Mouse (Mus musculus): ENCODE data around the gene Usp24.

Usp24 gene

DNA sequence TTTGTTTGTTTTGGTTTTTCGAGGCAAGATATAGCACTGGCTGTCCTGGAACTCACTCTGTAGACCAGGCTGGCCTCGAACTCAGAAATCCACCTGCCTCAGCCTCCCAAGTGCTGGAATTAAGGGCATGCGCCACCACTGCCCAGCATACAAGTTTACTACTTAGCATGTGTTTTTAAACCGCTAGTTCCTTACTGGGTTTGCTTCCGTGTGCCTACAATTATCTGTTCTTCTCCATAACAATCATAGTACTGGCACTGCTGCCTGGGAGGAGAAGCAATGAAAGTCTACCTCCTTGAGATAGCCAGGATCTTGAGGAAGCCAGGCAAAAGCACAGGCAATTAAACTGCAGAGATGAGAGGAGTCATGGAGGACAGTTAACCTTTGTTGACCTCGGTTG lies 112.6 kb downstream of the Usp24 start:
- DNase-seq (ENCODE audit: low spot score): no peak

DNA sequence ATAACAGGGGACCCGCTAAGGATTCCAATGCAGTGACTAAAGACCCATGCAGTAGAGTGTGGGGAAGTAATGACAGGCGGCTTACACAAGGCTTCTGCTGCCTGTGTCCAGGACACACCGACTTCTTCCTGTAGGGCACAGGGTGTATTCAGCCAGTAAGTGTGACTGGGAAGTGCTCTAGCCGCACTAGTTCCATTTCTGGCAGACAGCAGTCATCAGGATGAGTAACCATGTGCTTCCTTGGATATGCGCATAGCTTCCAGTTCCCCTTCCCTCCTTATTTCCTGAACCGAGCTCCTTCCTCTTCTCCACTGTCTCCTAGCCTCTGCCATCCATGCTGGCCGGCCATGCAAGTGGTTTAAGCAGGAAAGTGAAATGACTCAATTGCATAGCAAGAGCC lies 113.1 kb downstream of the Usp24 start:
- no peak for DNase-seq (ENCODE audit: low spot score)

DNA sequence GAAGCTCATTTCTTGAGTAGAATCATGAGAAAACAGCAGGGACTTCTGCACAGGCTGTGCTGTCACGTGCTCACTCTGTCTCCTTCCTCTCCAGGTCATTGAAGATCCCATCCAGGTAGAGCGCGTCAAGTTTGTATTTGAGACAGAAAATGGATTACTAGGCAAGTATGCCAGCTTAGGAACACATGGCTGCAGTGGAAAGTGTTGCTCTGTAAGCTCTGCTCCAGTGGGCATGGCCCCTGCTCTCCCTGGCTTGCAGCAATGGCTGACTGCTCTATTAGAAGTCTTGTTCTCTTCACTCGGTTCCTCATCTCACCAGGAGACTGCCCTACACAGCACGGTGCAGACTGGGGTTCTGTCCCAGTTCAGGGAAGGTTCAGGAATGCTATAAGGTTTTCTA lies 114.4 kb downstream of the Usp24 start:
- DNase-seq (ENCODE audit: low spot score): no peak

DNA sequence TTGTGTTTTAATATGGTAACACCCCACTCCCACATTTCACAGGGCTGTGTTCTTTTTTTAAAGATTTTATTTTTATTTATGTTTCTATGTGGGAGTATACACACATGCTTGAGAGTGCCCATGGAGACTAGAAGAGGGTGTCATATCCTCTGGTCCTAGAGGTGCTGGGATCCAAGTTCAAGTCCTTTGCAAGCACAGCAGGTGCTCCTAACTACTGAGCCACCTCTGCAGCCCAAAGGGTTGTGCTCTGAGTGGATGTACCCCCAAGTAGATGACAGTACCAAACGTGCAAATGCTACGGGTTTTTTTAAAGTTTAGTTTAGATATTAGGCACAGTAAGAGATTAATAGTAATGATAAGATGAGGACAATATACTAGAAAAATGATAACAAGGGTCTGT lies 119.4 kb downstream of the Usp24 start:
- no peak for DNase-seq (ENCODE audit: low spot score)

DNA sequence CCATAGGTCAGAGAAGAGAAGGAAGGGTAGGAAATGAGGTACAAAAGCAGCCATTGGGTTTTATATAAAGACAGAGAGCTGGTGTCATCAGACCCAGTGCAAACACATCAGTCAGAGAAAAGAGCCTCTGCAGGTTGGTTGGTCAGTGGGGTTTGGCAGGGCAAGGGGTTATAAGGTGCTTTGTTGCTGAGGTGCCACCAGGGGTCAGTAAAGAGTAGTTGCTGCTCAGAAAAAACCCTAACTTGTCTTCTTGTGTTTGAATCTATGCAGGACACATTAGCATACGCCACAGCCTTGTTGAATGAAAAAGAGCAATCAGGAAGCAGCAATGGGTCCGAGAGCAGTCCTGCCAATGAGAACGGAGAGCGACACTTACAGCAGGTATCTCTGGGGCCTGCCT lies 120.5 kb downstream of the Usp24 start:
- DNase-seq (ENCODE audit: low spot score): peak; percentile 79

DNA sequence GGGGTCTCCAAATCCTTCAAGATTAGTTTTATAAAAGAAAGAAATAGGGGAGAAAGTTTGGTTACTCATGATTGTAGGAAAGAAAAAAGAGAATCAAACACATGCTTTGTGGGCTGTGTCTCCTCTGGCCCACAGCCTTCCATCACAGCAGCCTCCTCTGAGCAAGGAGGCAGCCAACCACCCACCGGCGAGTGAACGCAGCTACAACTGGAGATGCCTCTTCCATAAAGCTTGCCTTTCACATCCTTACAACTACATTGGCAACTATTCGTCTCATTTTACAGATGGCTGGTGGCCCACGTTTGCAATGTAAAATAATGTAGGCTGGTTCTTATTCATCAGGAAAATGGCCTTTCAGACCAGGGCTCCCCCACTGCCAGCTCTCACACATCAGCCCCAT lies 121.2 kb downstream of the Usp24 start:
- no peak for DNase-seq (ENCODE audit: low spot score)

DNA sequence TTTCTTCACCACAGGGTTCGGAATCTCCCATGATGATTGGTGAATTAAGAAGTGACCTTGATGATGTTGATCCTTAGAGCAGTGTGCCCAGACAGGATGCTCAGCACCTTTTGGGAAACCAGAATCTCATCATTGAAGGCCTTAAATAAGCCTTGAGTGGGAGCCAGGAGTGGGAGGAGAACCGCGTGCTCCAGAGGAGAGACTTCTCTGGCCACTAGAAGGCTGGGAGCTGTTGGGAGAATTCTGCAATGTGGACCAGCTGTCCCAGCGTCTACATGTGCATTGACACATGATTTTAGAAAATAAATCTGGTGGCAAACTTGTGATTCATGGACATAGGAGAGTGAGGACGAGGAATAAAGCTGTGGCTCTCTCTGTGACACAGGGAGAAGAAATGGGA lies 122.8 kb downstream of the Usp24 start:
- DNase-seq (ENCODE audit: low spot score): no peak

DNA sequence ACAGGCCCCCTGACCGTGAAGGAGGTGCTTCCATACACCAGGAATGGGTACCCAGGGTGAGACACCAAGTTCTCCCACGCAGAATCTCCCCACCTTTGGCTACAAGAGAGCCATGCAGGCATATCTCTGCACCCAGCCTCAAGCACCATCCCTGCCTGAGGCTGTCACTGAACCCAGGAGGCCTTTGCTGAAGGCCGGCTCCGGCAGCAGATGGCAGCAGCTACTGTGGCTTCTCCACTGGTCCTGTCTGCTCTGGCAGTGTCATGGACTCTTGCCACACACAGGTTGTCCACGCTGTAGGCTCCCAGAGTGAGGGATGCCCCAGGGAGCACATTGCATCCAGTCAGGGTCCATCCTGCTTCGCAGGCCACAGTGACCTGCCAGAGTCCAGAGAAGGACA lies 127.2 kb downstream of the Usp24 start:
- DNase-seq (ENCODE audit: low spot score): no peak

DNA sequence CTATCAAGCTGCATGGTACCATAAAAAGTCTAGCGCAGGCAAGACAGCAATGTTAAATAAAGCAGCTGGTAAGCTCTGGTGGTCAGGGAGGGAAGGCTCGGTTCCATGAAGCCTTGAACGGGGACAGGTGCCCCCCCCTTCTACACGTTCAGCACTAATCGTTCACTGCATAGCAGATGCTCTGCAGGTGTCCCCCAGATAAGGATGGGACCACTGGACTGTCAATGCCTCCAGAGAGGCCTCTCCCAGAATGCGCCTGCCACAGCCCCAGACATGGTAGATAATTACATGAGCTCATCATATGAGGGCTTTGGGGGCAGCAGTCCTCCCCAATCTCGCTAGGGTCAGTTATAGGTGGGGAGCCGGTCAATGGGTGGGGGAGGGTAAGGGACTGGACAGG lies 133.3 kb downstream of the Usp24 start:
- no peak for DNase-seq (ENCODE audit: low spot score)

DNA sequence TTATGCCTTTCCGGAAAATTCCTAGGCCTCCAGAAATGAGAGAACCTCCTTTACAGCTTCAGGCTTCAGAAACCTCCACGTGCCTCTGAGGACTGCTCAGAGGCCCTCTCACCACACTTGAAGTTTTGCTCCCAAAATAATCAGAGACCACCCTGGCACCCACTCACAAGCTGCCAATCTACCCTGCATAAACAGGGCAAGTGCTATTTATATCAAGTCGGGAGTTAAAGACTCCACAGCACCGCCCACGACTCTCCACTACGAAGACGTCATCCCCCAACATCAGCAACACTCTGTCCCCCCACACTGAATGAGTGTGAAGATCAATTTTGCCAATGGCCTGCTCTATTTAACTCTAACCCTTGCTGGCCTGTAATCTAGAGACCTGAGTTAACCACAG lies 136.4 kb downstream of the Usp24 start:
- no peak for DNase-seq (ENCODE audit: low spot score)

DNA sequence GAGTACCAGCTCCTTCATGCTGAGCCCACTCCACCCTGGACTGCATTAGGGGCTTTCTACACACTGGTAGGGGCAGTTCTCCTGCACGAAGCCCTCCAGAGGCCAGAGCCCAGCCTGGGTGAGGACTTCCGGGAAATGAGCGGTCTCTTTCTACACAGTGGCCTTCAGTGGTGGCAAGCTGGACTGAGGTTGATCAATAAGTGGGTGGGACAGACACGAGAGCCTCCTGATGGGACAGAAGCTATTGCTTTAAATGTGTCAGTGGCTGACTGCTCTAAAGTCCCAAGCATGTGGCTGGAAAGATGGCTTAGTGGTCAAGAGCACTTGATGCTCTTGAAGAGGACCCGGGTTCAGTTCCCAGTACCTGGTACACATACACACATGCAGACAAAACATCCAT lies 137.1 kb downstream of the Usp24 start:
- DNase-seq (ENCODE audit: low spot score): no peak

DNA sequence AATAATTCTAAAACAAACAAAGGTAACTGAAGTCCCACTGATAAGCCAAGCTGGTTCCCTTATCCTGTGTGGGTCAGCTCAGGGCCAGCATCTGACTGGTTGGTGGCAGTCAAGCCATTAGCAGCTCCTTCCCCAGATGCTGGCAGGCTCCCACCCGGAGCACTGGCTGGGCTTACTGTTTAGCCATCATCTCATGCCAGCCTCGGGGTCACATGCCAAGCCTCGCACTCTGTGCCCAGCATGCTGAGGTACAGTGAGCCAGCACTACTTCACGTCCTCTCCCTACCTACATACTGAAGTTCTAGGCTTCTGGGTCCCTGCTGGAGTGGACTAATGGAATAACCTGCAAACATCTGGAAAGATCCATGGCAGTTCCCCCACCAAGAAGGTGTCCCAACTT lies 137.5 kb downstream of the Usp24 start:
- no peak for DNase-seq (ENCODE audit: low spot score)

DNA sequence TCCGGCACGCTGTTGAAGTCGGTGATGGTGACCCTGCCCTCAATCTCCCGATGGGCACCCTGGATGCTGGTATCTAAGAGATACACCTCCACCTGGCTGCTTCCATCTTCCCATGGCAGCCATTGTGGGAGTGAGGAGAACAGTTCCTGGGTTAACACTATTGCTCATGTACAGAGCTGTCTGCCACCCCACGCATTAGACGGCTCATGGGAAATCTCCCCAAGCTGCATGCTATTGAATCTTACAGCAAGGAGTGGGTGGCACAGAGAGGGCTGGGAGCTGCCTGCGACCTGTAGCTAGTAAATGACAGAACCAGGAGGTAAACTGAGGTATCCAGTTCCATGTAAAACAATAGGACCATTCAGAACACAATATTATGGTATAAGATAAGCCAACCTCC lies 138.5 kb downstream of the Usp24 start:
- DNase-seq (ENCODE audit: low spot score): no peak

DNA sequence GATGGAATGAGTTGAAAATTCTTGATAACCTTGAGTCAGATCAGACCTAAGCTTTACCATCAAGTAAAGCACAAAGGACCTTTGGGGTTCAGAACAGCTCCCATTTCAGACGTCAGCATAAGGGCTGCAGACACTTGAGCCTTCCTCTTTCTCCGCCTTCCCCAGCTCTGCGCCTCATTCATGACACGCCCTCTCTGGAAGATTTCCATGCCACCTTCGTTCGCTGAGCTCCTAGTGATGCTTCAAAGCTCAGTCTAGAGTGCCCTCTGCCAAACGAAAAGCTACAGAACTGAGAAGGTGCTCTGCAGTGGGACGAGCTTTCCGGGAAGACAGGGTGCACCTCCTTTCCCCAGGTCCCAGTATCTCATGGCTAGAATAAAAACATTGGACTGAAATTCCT lies 146.0 kb downstream of the Usp24 start:
- DNase-seq (ENCODE audit: low spot score): no peak

DNA sequence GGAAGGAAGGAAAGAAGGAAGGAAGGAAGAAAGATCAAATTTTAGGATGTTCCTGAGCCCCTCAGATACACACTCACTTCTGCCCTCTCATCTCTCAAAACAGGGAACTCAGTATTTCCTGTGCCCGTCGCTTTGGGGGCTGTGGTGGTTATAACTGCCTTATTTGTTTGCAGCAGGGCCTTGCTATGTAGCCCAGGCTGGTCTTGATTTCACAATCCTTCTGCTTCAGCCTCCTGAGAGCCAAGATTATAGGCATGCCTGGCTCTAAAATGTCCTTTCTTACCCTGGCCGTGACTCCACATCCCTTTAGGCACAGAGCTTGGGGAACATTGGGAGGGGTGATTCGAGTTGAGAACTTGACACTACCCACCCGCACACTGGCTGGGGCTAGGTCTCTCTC lies 146.5 kb downstream of the Usp24 start:
- DNase-seq (ENCODE audit: low spot score): no peak

DNA sequence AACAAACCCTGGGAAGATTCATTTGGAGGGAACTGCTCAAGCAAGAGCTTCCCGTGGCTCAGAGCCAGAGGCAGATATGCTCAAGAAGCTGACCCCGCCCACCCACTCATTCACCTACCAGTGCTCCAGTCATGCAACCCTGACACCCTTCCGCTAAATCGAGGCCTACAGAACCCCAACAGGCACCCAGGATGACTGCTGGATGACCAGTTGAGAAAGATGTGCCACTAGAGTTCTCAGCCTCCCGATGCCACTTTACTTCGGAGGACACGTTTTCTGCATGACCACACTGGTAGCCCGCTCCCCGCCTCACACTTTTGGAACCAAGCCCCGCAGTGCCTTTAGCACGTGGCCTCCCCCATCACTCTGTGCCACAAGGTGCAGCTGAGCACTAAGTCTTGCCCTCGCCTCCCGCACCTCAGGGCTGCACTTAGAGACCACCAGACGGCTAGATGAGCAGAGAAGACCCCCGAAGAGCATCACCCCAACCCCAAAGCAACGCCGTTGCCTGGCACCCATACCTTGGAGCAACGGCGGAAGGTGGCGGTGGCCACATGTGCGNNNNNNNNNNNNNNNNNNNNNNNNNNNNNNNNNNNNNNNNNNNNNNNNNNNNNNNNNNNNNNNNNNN lies 147.3 kb downstream of the Usp24 start:
- DNase-seq (ENCODE audit: low spot score): peak; percentile 26

DNA sequence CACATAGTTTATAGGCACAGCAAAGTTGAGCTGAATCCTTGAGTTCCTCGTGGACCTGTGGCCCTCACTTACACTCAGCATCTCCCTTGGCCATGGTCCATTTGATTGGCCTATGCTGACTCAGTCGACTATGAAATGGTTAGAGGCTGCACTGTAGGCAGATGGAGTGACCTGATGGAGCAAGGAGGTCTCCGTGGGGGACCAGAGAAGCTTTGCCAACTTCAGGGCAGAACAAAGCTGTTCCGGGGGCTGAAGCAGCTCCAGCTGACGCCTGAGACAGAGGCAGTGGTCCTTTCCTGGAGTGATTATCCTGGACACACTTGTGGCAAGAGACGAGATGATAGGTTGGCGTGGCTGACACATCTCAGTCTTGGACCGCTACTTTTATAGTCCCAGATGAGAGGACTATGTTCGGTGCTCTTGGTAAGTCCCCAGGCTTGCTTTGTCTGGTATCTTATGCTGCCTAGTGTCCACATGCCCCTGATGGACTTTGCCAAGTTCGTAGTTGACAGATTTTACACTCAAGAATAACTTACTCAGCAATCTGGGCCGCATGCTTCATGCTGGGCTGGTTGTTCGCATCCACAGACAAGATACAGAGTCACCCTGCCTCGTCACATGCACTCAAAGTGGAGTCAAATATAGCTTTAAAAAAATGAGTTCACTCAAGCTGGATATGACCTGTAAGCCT lies 151.6 kb downstream of the Usp24 start:
- DNase-seq (ENCODE audit: low spot score): no peak

DNA sequence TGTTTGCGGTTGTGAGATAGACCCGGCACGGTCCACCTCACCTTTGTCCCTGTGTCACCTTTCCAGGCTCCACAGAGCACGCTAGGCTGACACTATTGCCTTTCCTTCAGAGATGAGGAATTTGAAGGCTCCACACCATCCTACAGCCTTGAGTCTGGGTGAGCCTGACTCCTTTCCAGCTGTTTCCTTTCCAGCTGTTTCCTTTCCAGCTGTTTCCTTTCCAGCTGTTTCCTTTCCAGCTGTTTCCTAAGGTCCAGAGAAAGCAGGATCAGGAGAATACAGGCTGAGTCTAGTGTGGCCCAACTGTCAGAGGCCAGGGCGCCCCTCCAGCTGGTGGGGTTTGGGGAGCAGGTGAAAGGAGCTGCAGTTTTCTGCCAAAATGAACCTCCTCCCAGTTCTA lies 154.9 kb downstream of the Usp24 start:
- no peak for DNase-seq (ENCODE audit: low spot score)

DNA sequence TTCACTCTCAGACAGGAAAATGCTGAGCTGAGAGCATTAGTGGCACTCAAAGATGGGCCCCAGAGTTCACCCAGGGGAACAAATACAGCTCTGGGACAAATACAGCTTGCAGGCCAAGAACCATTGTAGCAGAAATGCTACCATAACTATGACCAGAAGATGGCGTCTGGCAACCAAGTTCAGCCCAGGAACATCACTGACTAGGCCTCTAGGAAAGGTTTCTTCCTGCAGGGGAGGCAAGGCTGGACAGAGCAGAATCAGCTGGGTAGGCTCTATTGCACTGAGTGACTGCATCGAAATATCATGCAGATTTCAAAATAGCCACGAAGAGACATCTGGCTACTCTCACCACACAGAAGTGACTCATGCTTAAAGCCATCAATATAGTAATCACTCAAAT lies 156.3 kb downstream of the Usp24 start:
- DNase-seq (ENCODE audit: low spot score): peak; percentile 89

DNA sequence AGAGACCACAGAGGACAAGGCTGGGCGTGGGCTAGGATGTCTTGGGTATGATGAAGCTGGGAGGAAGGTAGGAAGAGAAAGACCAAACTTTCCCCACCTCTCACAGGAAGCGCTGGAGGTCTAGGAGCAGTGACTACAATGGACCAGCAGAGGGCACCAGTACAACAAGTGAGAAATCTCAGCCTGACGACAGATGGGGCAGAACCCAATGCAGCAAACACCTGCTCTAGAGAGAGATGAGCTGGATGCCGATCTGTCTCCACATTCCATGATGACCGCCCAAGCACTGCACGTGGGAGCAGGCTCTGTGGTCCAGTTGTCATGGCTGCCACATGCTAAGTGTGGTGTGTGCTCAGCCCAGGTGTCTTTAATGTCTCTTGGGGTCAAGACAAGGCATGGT lies 158.2 kb downstream of the Usp24 start:
- DNase-seq (ENCODE audit: low spot score): peak; percentile 92

DNA sequence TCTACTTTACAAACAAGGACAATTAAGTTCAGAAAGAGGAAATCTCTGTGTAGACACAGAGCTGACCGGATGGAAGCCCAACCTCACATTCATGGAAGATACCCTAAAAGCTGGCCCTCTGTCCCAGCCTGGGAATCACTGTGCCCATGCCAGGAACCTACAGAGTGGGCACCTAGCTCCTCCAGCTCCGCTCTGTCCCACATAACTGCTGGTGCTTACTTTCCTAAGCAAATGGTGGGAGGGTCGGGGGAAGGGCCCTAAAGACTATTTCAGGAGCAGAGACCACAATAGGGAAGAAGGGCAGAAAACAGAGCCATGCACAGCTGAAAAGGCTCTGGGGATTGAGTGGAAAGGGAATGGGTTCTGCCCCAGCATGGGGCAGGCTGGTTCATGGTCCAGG lies 164.5 kb downstream of the Usp24 start:
- DNase-seq (ENCODE audit: low spot score): no peak

DNA sequence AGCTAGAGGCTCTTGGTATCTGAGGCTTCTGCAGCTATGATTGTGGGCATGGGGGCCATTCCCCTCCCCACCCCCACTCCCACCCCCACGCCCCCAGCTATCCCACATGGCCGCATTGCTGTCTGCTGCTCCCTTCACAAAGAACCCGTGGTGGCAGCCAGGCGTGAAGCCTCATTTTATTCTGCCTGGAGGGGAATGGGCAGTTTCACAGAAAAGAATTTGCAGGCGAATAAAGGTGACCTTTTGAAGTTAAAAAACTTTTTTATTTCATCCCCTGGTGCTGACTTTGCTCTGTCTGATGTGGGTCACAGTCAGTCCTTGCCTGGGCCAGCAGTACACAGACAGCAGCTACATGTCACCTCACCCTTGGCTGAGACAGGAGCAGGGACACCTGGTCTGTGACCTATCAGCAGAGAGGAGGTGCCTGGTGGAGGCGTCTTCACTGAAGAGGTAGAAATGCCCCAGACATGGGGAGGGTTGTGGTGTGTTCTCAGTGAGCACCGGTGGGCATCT lies 167.3 kb downstream of the Usp24 start:
- DNase-seq (ENCODE audit: low spot score): no peak

DNA sequence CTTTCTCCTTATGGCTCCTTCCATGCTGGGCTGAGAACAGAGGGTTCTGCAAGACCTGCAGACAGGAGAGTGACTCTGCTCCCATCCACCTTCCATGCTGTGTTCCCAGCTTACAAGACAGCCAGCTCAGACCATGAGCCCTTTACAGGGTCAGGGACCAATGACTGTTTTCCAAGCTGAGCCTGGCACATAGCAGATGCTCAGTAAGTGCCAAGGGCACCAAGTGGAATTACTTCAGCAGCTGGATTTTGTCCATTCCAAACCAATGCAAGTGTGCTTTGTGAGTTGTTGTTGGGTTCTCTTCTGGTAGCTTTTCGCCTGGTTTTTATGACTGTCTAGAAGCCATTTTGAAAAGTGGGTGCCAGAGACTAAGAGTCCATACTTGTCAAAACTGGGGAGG lies 167.8 kb downstream of the Usp24 start:
- no peak for DNase-seq (ENCODE audit: low spot score)

DNA sequence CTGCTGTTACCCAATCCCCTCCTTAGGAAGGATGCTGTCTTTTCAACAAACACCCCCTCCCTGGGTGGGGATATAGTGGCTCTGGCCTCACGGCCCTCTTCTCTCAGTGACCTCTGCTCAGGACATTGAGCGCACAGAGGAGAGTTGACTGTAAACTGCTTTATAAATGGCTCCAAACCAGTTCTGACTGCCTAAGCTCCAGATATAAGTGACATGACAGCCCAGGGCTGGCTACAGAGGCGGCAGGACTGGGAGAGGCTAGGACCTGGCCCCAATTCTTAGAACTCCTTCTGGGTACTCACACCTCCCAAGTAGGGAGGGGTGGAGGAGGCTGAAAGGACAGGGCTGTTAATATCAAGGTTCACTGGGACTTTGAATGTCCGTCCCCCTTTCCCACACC lies 174.6 kb downstream of the Usp24 start:
- DNase-seq (ENCODE audit: low spot score): no peak

Measured in retina, embryonic 14.5 days (tissue).